Mouse (Mus musculus): ENCODE measurements at regions not wholly inside any gene's neighbourhood (a gene's known extent, or its start where the extent isn't known, plus 50 kb on each side); places are given as distances from the start of the nearest gene placed in this dataset.

- TF ChIP-seq POLR2A (IDR thresholded peaks at IDR 0.05; ENCODE audit: insufficient read depth, low read length) (no peak), CTCF (IDR thresholded peaks at IDR 0.05; ENCODE audit: low read depth, low read length) (no peak)
Observed at GRCm38 (mm10) chr4:142475632-142476031, 236.4 kb upstream of the Kazn start.
